9 mouse cellular contexts compared by ENCODE assay signal in the genomic region with DNA sequence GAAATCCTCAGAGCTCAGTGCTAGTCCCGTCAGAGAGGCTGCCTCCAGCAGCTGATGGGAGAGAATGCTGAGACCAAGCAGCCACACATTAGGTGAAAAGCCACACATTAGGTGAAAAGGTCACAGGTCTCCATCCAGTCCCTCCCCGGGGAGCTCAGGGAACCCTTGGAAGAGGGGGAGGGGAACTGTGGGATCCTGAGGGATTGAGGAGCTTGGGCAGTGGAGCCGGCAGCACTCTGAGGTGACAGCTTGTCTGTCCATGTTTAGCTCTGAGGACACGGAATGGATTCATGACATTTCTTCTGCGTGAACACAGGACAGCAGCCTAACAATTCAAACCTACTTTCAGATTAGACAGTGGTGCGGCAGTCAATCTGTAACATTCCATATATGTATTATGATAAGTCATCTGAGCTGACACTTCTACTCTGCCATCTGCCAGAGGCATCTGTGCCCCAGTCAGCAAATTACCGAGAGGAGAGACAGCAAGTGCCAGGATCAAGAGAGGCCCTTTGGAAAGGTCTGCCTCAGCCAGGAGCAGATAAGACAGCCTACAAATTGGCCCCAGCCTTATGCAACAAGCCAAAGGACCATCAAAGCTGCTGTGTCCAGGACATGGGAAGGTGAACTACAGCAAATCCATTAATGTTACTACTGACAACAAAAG. TPM values are rescaled to one million over a fixed set of nuclear protein-coding genes. Genes with fewer than 3 reads are reported as not detected.
DNase-seq lines count a peak whose midpoint lies in the region; ATAC-seq lines count a peak whose summit lies in the region.
"Had no signal": no experiment of that assay in that cellular context is flagged by ENCODE, and none has a peak within 500 bp of the region (broad histone marks: within the 10 kb centered on the region; RNA-seq: fewer than 3 reads in every experiment).

No protein-coding gene starts in this region.

- no peak for ATAC-seq in embryonic facial prominence, embryonic 13.5 days (ENCODE audit: insufficient number of reproducible peaks, insufficient read depth, low FRiP score, low TSS enrichment, low read depth)
- ATAC-seq in midbrain, embryonic 13.5 days, result 0 out of 2 replicates have a peak, but pooled peaks have one; percentile 16
- ATAC-seq in midbrain, embryonic 11.5 days (ENCODE audit: low FRiP score), result no peak
- no peak for ATAC-seq in heart, embryonic 13.5 days (ENCODE audit: extremely low read depth, insufficient number of reproducible peaks, low FRiP score, low TSS enrichment)
- ATAC-seq in megakaryocyte-erythroid progenitor cell, adult 5-6 weeks (replicated peaks; ENCODE audit: low FRiP score, low TSS enrichment, poor library complexity, severe bottlenecking), result peak; percentile 38; the same call in 1 of the 2 replicates

- H3K4me3 ChIP-seq in embryonic facial prominence, embryonic 13.5 days, result no peak overlapping the region
- no peak overlapping the region for H3K4me3 ChIP-seq in embryonic facial prominence, embryonic 10.5 days
- no peak overlapping the region for H3K4me3 ChIP-seq in midbrain, embryonic 13.5 days (replicated peaks)
- H3K4me3 ChIP-seq in midbrain, embryonic 11.5 days (ENCODE audit: low read depth, low read length), result no peak overlapping the region
- no peak overlapping the region for H3K4me3 ChIP-seq in heart, embryonic 13.5 days
- H3K4me3 ChIP-seq: limb, embryonic 13.5 days had no signal

- no peaks in the 10 kb centered on the region for H3K9me3 ChIP-seq in embryonic facial prominence, embryonic 13.5 days
- no peaks in the 10 kb centered on the region for H3K9me3 ChIP-seq in embryonic facial prominence, embryonic 10.5 days
- no peaks in the 10 kb centered on the region for H3K9me3 ChIP-seq in midbrain, embryonic 13.5 days
- no peaks in the 10 kb centered on the region for H3K9me3 ChIP-seq in midbrain, embryonic 11.5 days (ENCODE audit: control insufficient read depth, low read length)
- H3K9me3 ChIP-seq in heart, embryonic 13.5 days, result no peaks in the 10 kb centered on the region
- H3K9me3 ChIP-seq: limb, embryonic 13.5 days had no signal

- H3K36me3 ChIP-seq in embryonic facial prominence, embryonic 13.5 days, result peaks cover 39% of the 10 kb centered on the region
- H3K36me3 ChIP-seq in embryonic facial prominence, embryonic 10.5 days (replicated peaks), result peaks cover 31% of the 10 kb centered on the region
- peaks cover 45% of the 10 kb centered on the region for H3K36me3 ChIP-seq in midbrain, embryonic 13.5 days
- H3K36me3 ChIP-seq in midbrain, embryonic 11.5 days (ENCODE audit: control insufficient read depth, insufficient read depth, low read length), result no peaks in the 10 kb centered on the region
- H3K36me3 ChIP-seq in heart, embryonic 13.5 days, result peaks cover 23% of the 10 kb centered on the region

- no peak overlapping the region for H3K4me2 ChIP-seq in embryonic facial prominence, embryonic 13.5 days
- H3K4me2 ChIP-seq in midbrain, embryonic 13.5 days (replicated peaks), result no peak overlapping the region
- no peak overlapping the region for H3K4me2 ChIP-seq in midbrain, embryonic 11.5 days
- 0 out of 2 replicates have a peak overlapping the region, but pooled peaks have one; percentile 16 for H3K4me2 ChIP-seq in heart, embryonic 13.5 days
- H3K4me2 ChIP-seq: limb, embryonic 13.5 days had no signal

- 0 out of 2 replicates have a peak overlapping the region, but pooled peaks have one; percentile 11 for H3K9ac ChIP-seq in embryonic facial prominence, embryonic 13.5 days
- H3K9ac ChIP-seq in midbrain, embryonic 13.5 days (replicated peaks), result no peak overlapping the region
- no peak overlapping the region for H3K9ac ChIP-seq in midbrain, embryonic 11.5 days (ENCODE audit: low read length)
- peak overlapping the region; percentile 11; the same call in 1 of the 2 replicates for H3K9ac ChIP-seq in heart, embryonic 13.5 days
- H3K9ac ChIP-seq: limb, embryonic 13.5 days had no signal

- H3K4me1 ChIP-seq in embryonic facial prominence, embryonic 13.5 days, result peaks cover 9% of the 10 kb centered on the region
- H3K4me1 ChIP-seq in embryonic facial prominence, embryonic 10.5 days, result peaks cover 16% of the 10 kb centered on the region
- 0 out of 2 replicates have a peak, but pooled peaks cover 17% of the 10 kb centered on the region for H3K4me1 ChIP-seq in midbrain, embryonic 13.5 days (replicated peaks)
- H3K4me1 ChIP-seq in midbrain, embryonic 11.5 days (ENCODE audit: control insufficient read depth, insufficient read depth, low read length), result no peaks in the 10 kb centered on the region
- H3K4me1 ChIP-seq in heart, embryonic 13.5 days, result peaks cover 33% of the 10 kb centered on the region

- no peak overlapping the region for H3K27ac ChIP-seq in embryonic facial prominence, embryonic 13.5 days
- H3K27ac ChIP-seq in embryonic facial prominence, embryonic 10.5 days (replicated peaks), result no peak overlapping the region
- 0 out of 2 replicates have a peak overlapping the region, but pooled peaks have one; percentile 58 for H3K27ac ChIP-seq in midbrain, embryonic 13.5 days
- H3K27ac ChIP-seq in midbrain, embryonic 11.5 days (ENCODE audit: low read depth, low read length), result no peak overlapping the region; the same call in 1 of the 2 replicates
- peak overlapping the region; percentile 53 for H3K27ac ChIP-seq in heart, embryonic 13.5 days (replicated peaks)
- H3K27ac ChIP-seq: limb, embryonic 13.5 days had no signal

- WGBS in embryonic facial prominence, embryonic 13.5 days, result 49% methylated on average over 7 of the region's 7 CpGs
- 57% methylated on average over 7 of the region's 7 CpGs for whole genome bisulfite sequencing in embryonic facial prominence, embryonic 10.5 days
- 54% methylated on average over 7 of the region's 7 CpGs for WGBS in midbrain, embryonic 13.5 days
- 59% methylated on average over 7 of the region's 7 CpGs for WGBS in midbrain, embryonic 11.5 days
- 28% methylated on average over 7 of the region's 7 CpGs for WGBS in heart, embryonic 13.5 days

- no peak for DNase-seq in embryonic facial prominence, embryonic 10.5 days (ENCODE audit: low spot score)
- DNase-seq in midbrain, embryonic 11.5 days (ENCODE audit: low spot score, missing footprints), result no peak
- no peak for DNase-seq in lung, adult 18-20 months
- no peak for DNase-seq in kidney, postnatal 36 days

- H3K27me3 ChIP-seq in embryonic facial prominence, embryonic 13.5 days, result no peaks in the 10 kb centered on the region
- no peaks in the 10 kb centered on the region for H3K27me3 ChIP-seq in embryonic facial prominence, embryonic 10.5 days (replicated peaks; ENCODE audit: low read depth, poor library complexity, severe bottlenecking)
- H3K27me3 ChIP-seq in midbrain, embryonic 13.5 days, result no peaks in the 10 kb centered on the region
- H3K27me3 ChIP-seq in midbrain, embryonic 11.5 days (ENCODE audit: control insufficient read depth, insufficient read depth, low read length), result no peaks in the 10 kb centered on the region
- no peaks in the 10 kb centered on the region for H3K27me3 ChIP-seq in heart, embryonic 13.5 days (replicated peaks)
- H3K27me3 ChIP-seq: limb, embryonic 13.5 days had no signal

RNA-seq across cellular contexts. Expression of gene Agpat3, which starts 28.9 kb away (rescaled TPM):
- polyA plus RNA-seq in embryonic facial prominence, embryonic 13.5 days (2015; fragmentation: Nextera tagmentation; extraction: Ambion mirVana), result 51.9 and 57.5 TPM in 2 replicates
- 32.8 and 39.8 TPM in 2 replicates for polyA plus RNA-seq in embryonic facial prominence, embryonic 10.5 days (2016; fragmentation: Nextera tagmentation; extraction: Ambion mirVana)
- polyA plus RNA-seq in midbrain, embryonic 13.5 days (2015; fragmentation: Nextera tagmentation; extraction: Ambion mirVana), result 39.3 and 50.9 TPM in 2 replicates
- polyA plus RNA-seq in midbrain, embryonic 11.5 days (2014; fragmentation: Nextera tagmentation; extraction: Ambion mirVana), result 37.8 and 46.3 TPM in 2 replicates
- polyA plus RNA-seq in heart, embryonic 13.5 days (2015; fragmentation: Nextera tagmentation; extraction: Ambion mirVana), result 36.7 and 41.7 TPM in 2 replicates
- total RNA-seq in megakaryocyte-erythroid progenitor cell, adult 5-6 weeks (2014; fragmentation: Nextera tagmentation), result 20.4 and 22.9 TPM in 2 replicates
- 11.6 and 23.9 TPM in 2 replicates for total RNA-seq in megakaryocyte-erythroid progenitor cell, adult 5-6 weeks (2017)

Comparison
In these comparisons a context has a peak if more than half of its experiments do, and no peak if none do; other contexts are left out.
1. ATAC-seq: peak in midbrain, embryonic 13.5 days (single experiment) and megakaryocyte-erythroid progenitor cell, adult 5-6 weeks (single experiment); none in embryonic facial prominence, embryonic 13.5 days (single experiment), midbrain, embryonic 11.5 days (single experiment) and heart, embryonic 13.5 days (single experiment).
2. H3K27ac ChIP-seq: peak in midbrain, embryonic 13.5 days (single experiment) and heart, embryonic 13.5 days (single experiment); none in embryonic facial prominence, embryonic 13.5 days (single experiment), embryonic facial prominence, embryonic 10.5 days (single experiment) and midbrain, embryonic 11.5 days (single experiment).
3. H3K9ac ChIP-seq: peak in embryonic facial prominence, embryonic 13.5 days (single experiment) and heart, embryonic 13.5 days (single experiment); none in midbrain, embryonic 13.5 days (single experiment) and midbrain, embryonic 11.5 days (single experiment).